Mouse (Mus musculus): ENCODE measurements around the gene A630076J17Rik. TPM values are rescaled to one million over a fixed set of nuclear protein-coding genes. Genes with fewer than 3 reads are reported as not detected.

A630076J17Rik gene
- 0.83 and 1.1 TPM in 2 replicates for polyA plus RNA-seq (2015; fragmentation: Nextera tagmentation; extraction: Ambion mirVana)

DNA sequence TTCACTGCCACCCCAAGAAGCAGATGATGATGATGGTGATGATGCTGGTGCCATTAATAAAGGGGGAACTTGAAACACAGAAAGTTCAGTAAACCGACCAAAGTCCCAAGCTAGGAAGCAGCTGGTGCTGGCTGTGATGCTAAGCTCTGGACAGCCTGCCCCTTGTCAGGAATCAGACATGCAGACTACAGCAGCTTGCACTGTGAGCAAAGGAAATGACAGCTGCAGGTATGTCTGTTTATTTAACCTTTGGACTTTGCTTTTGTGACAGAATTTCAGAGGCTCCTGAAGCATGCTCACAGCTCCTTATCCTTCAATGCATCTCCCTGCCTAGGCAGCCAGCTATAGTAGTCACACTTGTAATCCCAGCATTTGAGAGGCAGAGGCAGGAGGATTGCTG lies at the start of gene A630076J17Rik:
Gene A630076J17Rik (plus strand): TSS at position 88 of the 400 bp plus-strand sequence.
- Histone ChIP-seq H3K27me3 (replicated peaks; ENCODE audit: control insufficient read depth, insufficient read depth, low read length) (no peaks in the 10 kb centered on the region), H3K36me3 (ENCODE audit: control insufficient read depth, insufficient read depth) (no peaks in the 10 kb centered on the region), H3K9ac (ENCODE audit: low read depth, low read length) (no peak within 1 kb of the TSS), H3K4me3 (ENCODE audit: low read depth, low read length) (no peak within 1 kb of the TSS), H3K4me2 (replicated peaks; ENCODE audit: low read depth) (peak within 1 kb of the TSS; percentile 7; the same call in 1 of the 2 replicates), H3K9me3 (ENCODE audit: control insufficient read depth) (no peaks in the 10 kb centered on the region), H3K27ac (ENCODE audit: low read depth, low read length) (peak within 1 kb of the TSS; percentile 69), H3K4me1 (replicated peaks; ENCODE audit: control insufficient read depth, insufficient read depth, low read length) (no peaks in the 10 kb centered on the region)
- WGBS, result 7% methylated on average over 1 of the region's 1 CpGs
- TF ChIP-seq CTCF (IDR thresholded peaks at IDR 0.05; ENCODE audit: low read depth), result no peak
- peak; percentile 83 for ATAC-seq

DNA sequence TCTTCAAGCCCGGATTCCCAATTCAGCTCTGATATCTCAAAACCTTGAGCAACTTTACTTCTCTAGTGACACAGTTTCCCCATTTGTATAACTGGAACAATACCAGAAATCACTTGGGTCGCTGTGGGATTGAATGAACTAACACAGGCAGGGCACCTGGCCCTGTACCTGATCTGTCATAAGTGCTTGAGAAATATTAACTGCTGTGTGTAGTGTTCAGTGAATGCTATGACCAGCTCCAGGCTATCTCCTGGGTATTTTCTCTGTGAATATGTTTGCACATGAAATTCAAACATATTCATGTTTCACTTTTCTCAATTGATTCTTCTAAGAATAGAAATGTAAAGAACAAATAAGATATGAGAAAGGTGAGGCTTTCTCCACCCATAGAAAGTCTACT lies 49.6 kb upstream of the A630076J17Rik start:
- Histone ChIP-seq H3K36me3 (ENCODE audit: control insufficient read depth, insufficient read depth) (no peaks in the 10 kb centered on the region), H3K9me3 (ENCODE audit: control insufficient read depth) (no peaks in the 10 kb centered on the region), H3K4me1 (replicated peaks; ENCODE audit: control insufficient read depth, insufficient read depth, low read length) (no peaks in the 10 kb centered on the region), H3K9ac (ENCODE audit: low read depth, low read length) (no peak overlapping the region), H3K27ac (ENCODE audit: low read depth, low read length) (no peak overlapping the region), H3K27me3 (replicated peaks; ENCODE audit: control insufficient read depth, insufficient read depth, low read length) (no peaks in the 10 kb centered on the region), H3K4me2 (replicated peaks; ENCODE audit: low read depth) (no peak overlapping the region), H3K4me3 (ENCODE audit: low read depth, low read length) (no peak overlapping the region)
- 69% methylated on average over 2 of the region's 2 CpGs for WGBS
- no peak for ATAC-seq
- TF ChIP-seq CTCF (IDR thresholded peaks at IDR 0.05; ENCODE audit: low read depth), result no peak

DNA sequence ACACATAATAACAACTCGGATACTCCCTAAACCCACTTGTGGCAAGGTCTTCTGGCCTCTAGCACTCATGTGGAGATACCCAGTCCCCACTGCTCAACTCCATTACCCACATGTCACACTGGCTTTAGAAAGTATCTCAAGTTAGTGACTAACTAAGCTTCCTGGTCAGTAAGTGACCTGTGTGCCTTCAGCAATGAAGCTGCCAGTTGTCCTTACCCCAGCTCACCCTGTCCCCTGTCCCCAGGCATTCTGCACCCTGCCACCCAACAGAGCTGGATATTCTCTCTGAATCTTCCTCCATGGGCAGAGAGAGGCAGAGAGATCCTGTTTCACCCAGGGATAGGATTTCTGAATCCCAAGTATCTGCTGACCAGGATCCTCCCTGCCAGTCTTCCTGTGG lies 47.7 kb upstream of the A630076J17Rik start, which contains the start of gene Kcna10:
Gene Kcna10 (plus strand): TSS at position 301 of the 400 bp plus-strand sequence.
- Histone ChIP-seq H3K9ac (ENCODE audit: low read depth, low read length) (no peak within 1 kb of the TSS), H3K9me3 (ENCODE audit: control insufficient read depth) (no peaks in the 10 kb centered on the region), H3K27me3 (replicated peaks; ENCODE audit: control insufficient read depth, insufficient read depth, low read length) (no peaks in the 10 kb centered on the region), H3K4me1 (replicated peaks; ENCODE audit: control insufficient read depth, insufficient read depth, low read length) (no peaks in the 10 kb centered on the region), H3K4me3 (ENCODE audit: low read depth, low read length) (no peak within 1 kb of the TSS), H3K27ac (ENCODE audit: low read depth, low read length) (no peak within 1 kb of the TSS), H3K4me2 (replicated peaks; ENCODE audit: low read depth) (no peak within 1 kb of the TSS), H3K36me3 (ENCODE audit: control insufficient read depth, insufficient read depth) (no peaks in the 10 kb centered on the region)
- no peak for ATAC-seq
- TF ChIP-seq CTCF (IDR thresholded peaks at IDR 0.05; ENCODE audit: low read depth), result no peak
- 89% methylated on average over 1 of the region's 1 CpGs for WGBS

DNA sequence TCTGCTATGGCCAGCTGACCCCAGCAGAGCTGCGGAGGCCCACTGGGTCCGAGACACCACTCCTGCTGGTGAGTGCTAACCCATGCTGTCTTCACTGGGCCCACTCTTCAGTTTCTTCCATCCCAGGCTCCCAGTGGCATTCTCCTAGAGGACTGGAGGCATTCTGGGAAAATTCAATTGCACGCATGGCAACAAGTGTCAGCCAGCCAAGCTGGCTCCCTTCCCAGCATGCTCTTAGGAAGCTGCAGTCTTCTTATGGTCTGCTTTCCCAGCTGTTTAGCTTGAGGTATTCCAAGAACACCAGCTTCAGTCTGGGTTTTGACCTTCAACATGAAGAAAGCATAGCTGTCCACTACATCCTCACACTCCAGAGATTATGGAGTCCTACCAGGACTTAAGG lies 47.2 kb upstream of the A630076J17Rik start:
- Histone ChIP-seq H3K27ac (ENCODE audit: low read depth, low read length) (no peak overlapping the region), H3K4me3 (ENCODE audit: low read depth, low read length) (no peak overlapping the region), H3K4me1 (replicated peaks; ENCODE audit: control insufficient read depth, insufficient read depth, low read length) (no peaks in the 10 kb centered on the region), H3K4me2 (replicated peaks; ENCODE audit: low read depth) (no peak overlapping the region), H3K9me3 (ENCODE audit: control insufficient read depth) (no peaks in the 10 kb centered on the region), H3K36me3 (ENCODE audit: control insufficient read depth, insufficient read depth) (no peaks in the 10 kb centered on the region), H3K9ac (ENCODE audit: low read depth, low read length) (no peak overlapping the region), H3K27me3 (replicated peaks; ENCODE audit: control insufficient read depth, insufficient read depth, low read length) (no peaks in the 10 kb centered on the region)
- TF ChIP-seq CTCF (IDR thresholded peaks at IDR 0.05; ENCODE audit: low read depth), result no peak
- no peak for ATAC-seq
- WGBS, result 75% methylated on average over 3 of the region's 3 CpGs

DNA sequence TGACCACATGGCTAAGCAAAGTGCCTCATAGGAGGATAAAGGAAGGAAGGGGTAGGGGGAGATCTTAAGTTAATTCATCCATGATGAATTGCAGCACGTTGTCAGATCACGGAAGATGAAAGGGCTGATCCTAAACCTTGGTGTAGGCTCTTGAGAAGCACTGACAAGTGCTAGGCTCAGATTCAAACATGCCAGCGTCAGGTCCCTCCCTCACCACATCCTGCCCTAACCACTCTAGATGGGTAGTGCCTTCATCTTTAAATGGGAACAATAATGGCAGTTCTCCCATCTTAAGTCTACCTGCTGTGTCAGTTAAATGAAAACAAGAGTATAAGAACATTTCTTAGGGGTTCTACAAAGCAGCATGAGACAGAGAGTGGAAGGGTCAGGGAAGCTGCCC lies 44.8 kb upstream of the A630076J17Rik start:
- H3K27ac ChIP-seq (ENCODE audit: low read depth, low read length), result no peak overlapping the region
- ATAC-seq, result no peak
- 62% methylated on average over 3 of the region's 3 CpGs for WGBS

DNA sequence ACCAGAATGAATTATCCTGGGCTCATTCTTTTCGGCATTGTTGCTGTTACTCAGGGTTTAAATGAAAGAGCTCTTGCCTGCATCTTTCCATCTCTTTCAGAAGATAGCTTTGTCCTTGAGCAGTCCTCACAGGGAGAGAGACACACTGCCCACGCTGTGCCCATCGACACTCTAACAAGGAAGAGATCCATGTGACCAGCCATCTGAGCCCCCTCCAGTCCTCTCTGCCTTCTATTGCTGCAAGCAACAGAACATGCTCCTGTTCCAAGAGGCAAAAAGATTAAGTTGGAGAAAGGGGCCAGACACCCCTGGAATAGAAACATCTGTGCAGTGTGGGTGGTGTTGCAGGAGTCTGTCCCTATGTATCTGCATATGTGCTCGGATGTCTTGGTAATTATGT lies 43.4 kb upstream of the A630076J17Rik start:
- Histone ChIP-seq H3K4me1 (replicated peaks; ENCODE audit: control insufficient read depth, insufficient read depth, low read length) (no peaks in the 10 kb centered on the region), H3K36me3 (ENCODE audit: control insufficient read depth, insufficient read depth) (no peaks in the 10 kb centered on the region), H3K27ac (ENCODE audit: low read depth, low read length) (no peak overlapping the region), H3K27me3 (replicated peaks; ENCODE audit: control insufficient read depth, insufficient read depth, low read length) (no peaks in the 10 kb centered on the region), H3K4me2 (replicated peaks; ENCODE audit: low read depth) (no peak overlapping the region), H3K4me3 (ENCODE audit: low read depth, low read length) (no peak overlapping the region), H3K9me3 (ENCODE audit: control insufficient read depth) (no peaks in the 10 kb centered on the region), H3K9ac (ENCODE audit: low read depth, low read length) (no peak overlapping the region)
- ATAC-seq, result no peak
- WGBS, result 83% methylated on average over 4 of the region's 4 CpGs
- no peak for TF ChIP-seq CTCF (IDR thresholded peaks at IDR 0.05; ENCODE audit: low read depth)

More for the DNA sequence above, 44.8 kb upstream of the A630076J17Rik start:
- H3K9me3 ChIP-seq (ENCODE audit: control insufficient read depth), result no peaks in the 10 kb centered on the region
- no peak overlapping the region for H3K4me2 ChIP-seq (replicated peaks; ENCODE audit: low read depth)
- H3K27me3 ChIP-seq (replicated peaks; ENCODE audit: control insufficient read depth, insufficient read depth, low read length), result no peaks in the 10 kb centered on the region
- no peak for TF ChIP-seq CTCF (IDR thresholded peaks at IDR 0.05; ENCODE audit: low read depth)
- no peaks in the 10 kb centered on the region for H3K4me1 ChIP-seq (replicated peaks; ENCODE audit: control insufficient read depth, insufficient read depth, low read length)
- H3K36me3 ChIP-seq (ENCODE audit: control insufficient read depth, insufficient read depth), result no peaks in the 10 kb centered on the region
- no peak overlapping the region for H3K4me3 ChIP-seq (ENCODE audit: low read depth, low read length)
- H3K9ac ChIP-seq (ENCODE audit: low read depth, low read length), result no peak overlapping the region
